Mouse (Mus musculus): ENCODE results near the gene Slc25a25. TPM values are rescaled to one million over a fixed set of nuclear protein-coding genes. Genes with fewer than 3 reads are reported as not detected.
A peak's percentile ranks its signal among the peaks of the same experiment; 100 is the strongest.

Slc25a25 gene
- polyA plus RNA-seq, 1 experiment = 7.3 TPM

GRCm38 (mm10) chr2:32395484-32395945 lies 55.7 kb downstream of the Slc25a25 start, which contains the start of gene Ptges2:
Ptges2 (plus strand) TSS chr2:32395896.
- peaks cover 35% of the 10 kb centered on the region for H3K4me1 ChIP-seq
- H3K9me3 ChIP-seq = no peaks in the 10 kb centered on the region
- TF ChIP-seq FLI1 (IDR thresholded peaks at IDR 0.05; ENCODE audit: low read length) (no peak), GATA1 (IDR thresholded peaks at IDR 0.05; ENCODE audit: borderline replicate concordance, low read length) (no peak)
- peak within 1 kb of the TSS; percentile 99 for H3K4me3 ChIP-seq (replicated peaks)
- peaks cover 27% of the 10 kb centered on the region for H3K36me3 ChIP-seq (replicated peaks; ENCODE audit: low read length)
- peaks cover 15% of the 10 kb centered on the region for H3K27me3 ChIP-seq (replicated peaks)

- Histone ChIP-seq H3K4me1 (peaks cover 35% of the 10 kb centered on the region), H3K27me3 (replicated peaks) (peaks cover 17% of the 10 kb centered on the region), H3K4me3 (replicated peaks) (peak overlapping the region; percentile 99), H3K9me3 (no peaks in the 10 kb centered on the region), H3K36me3 (replicated peaks; ENCODE audit: low read length) (peaks cover 22% of the 10 kb centered on the region)
- TF ChIP-seq FLI1 (IDR thresholded peaks at IDR 0.05; ENCODE audit: low read length) (no peak), GATA1 (IDR thresholded peaks at IDR 0.05; ENCODE audit: borderline replicate concordance, low read length) (no peak)
Measured at GRCm38 (mm10) chr2:32394973-32395372, 56.3 kb downstream of the Slc25a25 start.

GRCm38 (mm10) chr2:32392063-32392462 lies 59.2 kb downstream of the Slc25a25 start:
- no peaks in the 10 kb centered on the region for H3K36me3 ChIP-seq (replicated peaks; ENCODE audit: low read length)
- H3K27me3 ChIP-seq (replicated peaks) = peaks cover 38% of the 10 kb centered on the region
- TF ChIP-seq GATA1 (IDR thresholded peaks at IDR 0.05; ENCODE audit: borderline replicate concordance, low read length) = no peak
- TF ChIP-seq FLI1 (IDR thresholded peaks at IDR 0.05; ENCODE audit: low read length) = no peak
- no peaks in the 10 kb centered on the region for H3K9me3 ChIP-seq
- peaks cover 33% of the 10 kb centered on the region for H3K4me1 ChIP-seq
- peak overlapping the region; percentile 46 for H3K4me3 ChIP-seq (replicated peaks)

- no peak for TF ChIP-seq GATA1 (IDR thresholded peaks at IDR 0.05; ENCODE audit: borderline replicate concordance, low read length)
- no peak for TF ChIP-seq FLI1 (IDR thresholded peaks at IDR 0.05; ENCODE audit: low read length)
- H3K36me3 ChIP-seq (replicated peaks; ENCODE audit: low read length) = no peaks in the 10 kb centered on the region
- H3K4me1 ChIP-seq = peaks cover 25% of the 10 kb centered on the region
- H3K27me3 ChIP-seq (replicated peaks) = peaks cover 49% of the 10 kb centered on the region
- no peaks in the 10 kb centered on the region for H3K9me3 ChIP-seq
- H3K4me3 ChIP-seq (replicated peaks) = no peak overlapping the region
Measured at GRCm38 (mm10) chr2:32390871-32391270, 60.4 kb downstream of the Slc25a25 start.

- peaks cover 64% of the 10 kb centered on the region for H3K27me3 ChIP-seq (replicated peaks)
- TF ChIP-seq FLI1 (IDR thresholded peaks at IDR 0.05; ENCODE audit: low read length) (no peak), GATA1 (IDR thresholded peaks at IDR 0.05; ENCODE audit: borderline replicate concordance, low read length) (no peak)
- peaks cover 22% of the 10 kb centered on the region for H3K4me1 ChIP-seq
- H3K36me3 ChIP-seq (replicated peaks; ENCODE audit: low read length) = no peaks in the 10 kb centered on the region
- no peak overlapping the region for H3K4me3 ChIP-seq (replicated peaks)
- H3K9me3 ChIP-seq = no peaks in the 10 kb centered on the region
Measured at GRCm38 (mm10) chr2:32389157-32389556, 62.1 kb downstream of the Slc25a25 start.

- peaks cover 72% of the 10 kb centered on the region for H3K27me3 ChIP-seq (replicated peaks)
- no peaks in the 10 kb centered on the region for H3K36me3 ChIP-seq (replicated peaks; ENCODE audit: low read length)
- no peaks in the 10 kb centered on the region for H3K9me3 ChIP-seq
- no peak within 1 kb of the TSS for H3K4me3 ChIP-seq (replicated peaks)
- TF ChIP-seq GATA1 (IDR thresholded peaks at IDR 0.05; ENCODE audit: borderline replicate concordance, low read length) (no peak), FLI1 (IDR thresholded peaks at IDR 0.05; ENCODE audit: low read length) (no peak)
- H3K4me1 ChIP-seq = peaks cover 30% of the 10 kb centered on the region
Measured at GRCm38 (mm10) chr2:32387706-32388490, 63.3 kb downstream of the Slc25a25 start, which contains the start of gene Lcn2. Lcn2 (minus strand) TSS chr2:32388252.

- peak overlapping the region; percentile 91 for H3K4me3 ChIP-seq (replicated peaks)
- H3K36me3 ChIP-seq (replicated peaks; ENCODE audit: low read length) = peaks cover 25% of the 10 kb centered on the region
- TF ChIP-seq GATA1 (IDR thresholded peaks at IDR 0.05; ENCODE audit: borderline replicate concordance, low read length) = no peak
- TF ChIP-seq FLI1 (IDR thresholded peaks at IDR 0.05; ENCODE audit: low read length) = no peak
- peaks cover 44% of the 10 kb centered on the region for H3K4me1 ChIP-seq
- no peaks in the 10 kb centered on the region for H3K9me3 ChIP-seq
- peaks cover 55% of the 10 kb centered on the region for H3K27me3 ChIP-seq (replicated peaks)
Measured at GRCm38 (mm10) chr2:32382689-32383088, 68.6 kb downstream of the Slc25a25 start.

- H3K27me3 ChIP-seq (replicated peaks) = peaks cover 46% of the 10 kb centered on the region
- TF ChIP-seq FLI1 (IDR thresholded peaks at IDR 0.05; ENCODE audit: low read length) (0 out of 2 replicates have a peak, but pooled peaks have one; percentile 12), GATA1 (IDR thresholded peaks at IDR 0.05; ENCODE audit: borderline replicate concordance, low read length) (no peak)
Measured at GRCm38 (mm10) chr2:32381775-32382223, 69.4 kb downstream of the Slc25a25 start, which contains the start of gene 1110008P14Rik. 1110008P14Rik (minus strand) TSS chr2:32381938.

GRCm38 (mm10) chr2:32381141-32381774 lies 70.0 kb downstream of the Slc25a25 start:
- Histone ChIP-seq H3K27me3 (replicated peaks) (peaks cover 41% of the 10 kb centered on the region), H3K4me3 (replicated peaks) (peak overlapping the region; percentile 91), H3K9me3 (no peaks in the 10 kb centered on the region), H3K36me3 (replicated peaks; ENCODE audit: low read length) (peaks cover 39% of the 10 kb centered on the region), H3K4me1 (peaks cover 44% of the 10 kb centered on the region)
- TF ChIP-seq FLI1 (IDR thresholded peaks at IDR 0.05; ENCODE audit: low read length) = no peak
- TF ChIP-seq GATA1 (IDR thresholded peaks at IDR 0.05; ENCODE audit: borderline replicate concordance, low read length) = no peak

More at GRCm38 (mm10) chr2:32381775-32382223, 69.4 kb downstream of the Slc25a25 start, which contains the start of gene 1110008P14Rik:
- Histone ChIP-seq H3K9me3 (no peaks in the 10 kb centered on the region), H3K36me3 (replicated peaks; ENCODE audit: low read length) (peaks cover 34% of the 10 kb centered on the region), H3K4me1 (peaks cover 44% of the 10 kb centered on the region), H3K4me3 (replicated peaks) (peak within 1 kb of the TSS; percentile 91)

All from megakaryocyte, embryonic 14.5 days (primary cell).